Mouse (Mus musculus) gastrocnemius, adult 2 months (tissue): ENCODE results near the gene Fam172a. TPM values are rescaled to one million over a fixed set of nuclear protein-coding genes. Genes with fewer than 3 reads are reported as not detected.
A peak's percentile ranks its signal among the peaks of the same experiment; 100 is the strongest.
"Not testable (repeated sequence)": the region's sequence is repeated elsewhere in the genome, so short reads cannot be mapped to it uniquely, and the experiment has no call there.

ENCODE experiments used
- DNase-seq: peaks from one replicate; pipeline ENCODE4 v3.0.0; 2022
- H3K27ac ChIP-seq: fragments of 200-600 bp; 2 replicates; pipeline ENCODE4 v1.8.1; 2022; ENCODE audit warnings: mild to moderate bottlenecking
- H3K4me3 ChIP-seq: fragments of 200-600 bp; 2 replicates; pipeline ENCODE4 v1.8.1; 2022; ENCODE audit warnings: mild to moderate bottlenecking, moderate library complexity
- CTCF ChIP-seq: fragments of 200-600 bp; IDR thresholded peaks from 2 replicates; pipeline ENCODE4 v1.8.1; 2022; ENCODE audit warnings: antibody characterized with exemption, mild to moderate bottlenecking, moderate library complexity
- intact Hi-C: fragments of 180-260 bp; cut with DNase I; formaldehyde crosslinking; loops from one replicate; pipeline ENCODE4 v1.15.1; 2025
- long read RNA-seq, 2 experiments: library from polyadenylated mRNA; stranded (forward); transcript quantifications; one replicate each; pipeline ENCODE4 v2.0.0; 2021
- total RNA-seq, 2 experiments: library from RNA; stranded (reverse); gene quantifications; 2 replicates each; pipeline ENCODE4 v1.2.3; 2021

Fam172a gene
- total RNA-seq: 1 to 10 TPM; 7.8 to 8.7 TPM
- long read RNA-seq, experiment 1, partial matches to known transcripts: 0 of 11 reads
- long read RNA-seq, experiment 1, other reads (novel, unspliced or antisense): 8 of 11 reads
- long read RNA-seq, experiment 2, partial matches to known transcripts: 0 of 8 reads
- long read RNA-seq, experiment 2, other reads (novel, unspliced or antisense): 4 of 8 reads

DNA sequence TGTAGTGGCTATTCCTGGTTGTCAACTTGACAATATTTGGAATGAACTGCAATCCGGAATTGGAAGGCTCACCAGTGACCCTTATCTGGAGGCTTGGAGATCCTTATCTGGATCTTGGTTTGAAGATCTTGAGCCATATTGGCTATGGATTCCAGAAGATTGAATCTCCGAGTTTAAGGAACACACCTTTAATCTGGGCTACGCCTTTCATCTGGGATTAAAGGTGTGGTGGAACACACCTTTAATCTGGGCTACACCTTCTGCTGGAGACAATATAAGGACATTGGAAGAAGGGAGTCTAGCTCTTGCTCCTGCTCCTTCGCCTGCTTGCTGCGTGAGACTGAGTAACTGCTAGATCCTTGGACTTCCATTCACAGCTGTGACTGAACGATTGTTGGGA, at the start of gene Fam172a:
TSS of gene Fam172a (plus strand) at position 301 of the 400 bp plus-strand sequence.
- DNase-seq, H3K27ac ChIP-seq, intact Hi-C loops, H3K4me3 ChIP-seq: not testable (repeated sequence)

DNA sequence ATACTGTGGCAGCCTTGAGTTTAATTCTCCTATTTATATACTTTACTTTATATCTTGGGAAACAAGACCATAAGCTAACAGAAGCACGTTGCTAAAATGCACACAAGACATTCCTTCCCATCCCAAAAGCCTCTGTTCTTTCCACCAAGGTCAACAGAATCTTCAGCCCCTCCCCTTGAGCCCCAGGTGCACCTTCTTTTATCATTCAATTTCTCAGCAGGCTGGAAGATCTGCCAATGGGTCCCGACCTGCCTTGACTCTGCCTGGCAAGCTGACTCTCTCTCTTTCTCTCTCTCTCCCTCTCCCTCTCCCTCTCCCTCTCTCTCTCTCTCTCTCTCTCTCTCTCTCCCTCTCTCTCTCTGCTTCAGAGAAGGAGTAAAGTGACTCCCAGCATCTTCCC, 13.2 kb upstream of the Fam172a start:
- intact Hi-C loops: no loop called here
- no peak overlapping the region for H3K27ac ChIP-seq
- no peak for TF ChIP-seq CTCF
- DNase-seq: no peak
- no peak overlapping the region for H3K4me3 ChIP-seq

DNA sequence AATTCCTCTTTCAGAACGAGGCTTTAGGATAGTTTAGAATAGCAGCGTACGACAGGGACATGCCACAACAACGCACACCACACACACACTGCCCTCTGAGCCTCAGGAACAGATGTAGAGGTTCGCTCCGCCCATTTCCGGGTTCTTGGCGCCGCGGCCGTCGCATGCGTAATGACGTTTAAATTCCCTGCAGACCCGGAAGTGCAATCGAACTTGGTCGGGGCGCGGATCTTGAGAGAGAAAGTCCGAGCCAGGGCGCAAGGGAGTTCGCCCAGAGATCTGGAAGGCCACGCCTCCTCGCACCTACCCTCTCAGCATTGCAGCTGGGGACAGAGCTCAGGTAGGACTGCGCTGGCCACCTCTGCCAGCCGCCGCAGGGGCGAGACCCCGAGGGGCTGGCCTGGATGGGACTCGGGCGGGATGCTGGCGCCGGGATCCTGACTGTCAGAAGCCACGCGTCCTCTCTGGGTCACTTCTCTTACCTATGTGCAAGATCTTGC, 6.7 kb downstream of the Fam172a start:
- intact Hi-C loops: no loop called here
- Histone ChIP-seq H3K4me3 (peak overlapping the region; percentile 93), H3K27ac (peak overlapping the region; percentile 90)
- peak; percentile 93 for DNase-seq
- no peak for TF ChIP-seq CTCF

DNA sequence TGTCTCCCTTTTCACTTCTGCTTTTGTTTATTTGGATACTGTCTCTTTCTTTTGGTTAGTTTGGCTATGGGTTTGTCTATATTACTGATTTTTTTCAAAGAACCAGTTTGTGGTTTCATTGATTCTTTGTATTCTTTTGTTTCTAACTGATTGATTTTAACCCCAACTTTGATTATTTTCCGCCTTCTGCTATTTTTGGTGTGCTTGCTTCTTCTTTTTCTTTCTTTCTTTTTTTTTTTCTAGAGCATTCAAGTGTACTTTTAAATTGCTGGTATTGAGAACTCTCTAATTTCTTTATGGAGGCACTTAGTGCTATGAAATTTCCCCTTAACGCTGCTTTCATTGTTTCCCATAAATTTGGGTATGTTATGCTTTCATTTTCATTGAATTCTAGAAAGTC, 15.7 kb downstream of the Fam172a start:
- intact Hi-C loops: no loop called here
- no peak for TF ChIP-seq CTCF
- Histone ChIP-seq H3K27ac (no peak overlapping the region), H3K4me3 (no peak overlapping the region)
- DNase-seq: no peak

DNA sequence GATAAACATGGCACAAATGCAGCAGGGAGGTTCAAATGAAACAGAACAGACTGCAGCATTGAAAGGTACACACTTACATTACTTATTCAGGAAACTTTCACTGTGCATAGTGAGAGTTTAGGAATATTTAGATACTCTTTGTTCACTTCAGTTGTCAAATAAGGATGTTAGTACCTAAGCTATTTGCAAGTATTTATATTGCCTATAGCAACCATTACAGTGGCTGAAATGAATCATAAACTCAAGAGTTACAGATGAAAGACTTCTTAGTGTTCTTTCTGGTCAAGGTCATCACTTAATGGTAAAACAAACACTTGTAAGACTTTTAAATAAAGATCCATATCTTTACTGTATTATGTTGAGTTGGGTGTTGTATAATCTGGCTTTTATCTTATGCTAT, 41.0 kb downstream of the Fam172a start:
- DNase-seq: no peak
- no peak overlapping the region for H3K27ac ChIP-seq
- TF ChIP-seq CTCF: no peak
- intact Hi-C loops: no loop called here
- H3K4me3 ChIP-seq: no peak overlapping the region

DNA sequence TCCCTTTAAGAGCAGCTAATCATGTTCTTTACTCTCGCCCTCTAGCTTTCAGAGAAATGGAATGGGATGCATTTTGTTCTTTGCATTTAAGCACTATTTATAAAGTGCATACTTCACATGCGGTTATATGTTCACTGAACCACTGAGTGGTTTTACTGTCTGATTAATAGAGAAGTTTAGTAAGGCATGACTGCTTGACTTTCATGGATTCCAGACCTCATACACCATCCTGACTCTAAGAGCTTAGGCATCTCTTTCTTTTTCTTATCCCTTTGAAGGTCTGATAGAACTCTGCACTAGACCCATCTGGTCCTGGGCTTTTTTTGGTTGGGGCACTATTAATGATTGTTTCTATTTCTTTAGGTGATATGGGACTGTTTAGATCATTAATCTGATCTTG, 75.8 kb downstream of the Fam172a start:
- no peak overlapping the region for H3K4me3 ChIP-seq
- no peak for DNase-seq
- H3K27ac ChIP-seq: no peak overlapping the region
- no peak for TF ChIP-seq CTCF
- intact Hi-C loops: no loop called here

DNA sequence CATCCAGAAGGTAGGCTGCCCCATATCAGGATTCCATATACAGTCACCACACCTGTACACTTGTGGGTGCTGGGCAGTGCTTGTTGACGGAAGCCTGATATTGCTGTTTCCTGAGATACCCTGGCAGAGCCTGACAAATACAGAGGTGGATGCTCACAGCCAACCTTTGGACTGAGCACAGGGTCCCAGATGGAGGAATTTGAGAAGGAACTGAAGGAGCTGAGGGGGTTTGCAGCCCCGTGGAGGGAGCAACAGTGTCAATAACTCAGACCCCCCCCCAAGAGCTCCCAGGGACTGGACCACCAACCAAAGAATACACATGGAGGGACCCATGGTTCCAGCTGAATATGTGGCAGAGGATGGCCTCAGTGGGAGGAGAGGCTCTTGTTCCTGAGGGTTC, 105.5 kb downstream of the Fam172a start:
- intact Hi-C loops, DNase-seq: not testable (repeated sequence)

DNA sequence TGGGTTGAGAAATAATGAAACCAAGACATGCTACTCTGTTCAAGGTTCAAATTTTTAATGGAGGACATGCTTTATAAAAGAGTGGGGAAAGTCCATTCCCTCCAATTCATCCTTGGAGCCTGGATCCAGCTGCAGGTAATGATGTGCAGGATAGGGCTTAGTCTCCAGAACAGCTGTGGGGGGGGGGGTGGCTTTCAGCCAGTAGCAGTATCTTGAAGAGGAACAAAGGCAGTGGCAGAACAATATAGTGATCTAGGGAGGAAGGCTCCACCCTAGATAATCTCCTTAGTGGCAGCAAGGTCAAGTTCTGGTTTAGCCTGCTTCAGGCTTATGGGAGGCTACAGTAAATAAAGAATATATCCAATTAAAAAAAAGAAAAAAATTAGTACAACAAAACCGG, 108.6 kb downstream of the Fam172a start:
- H3K4me3 ChIP-seq: no peak overlapping the region
- DNase-seq: no peak
- intact Hi-C loops: no loop called here
- no peak overlapping the region for H3K27ac ChIP-seq
- no peak for TF ChIP-seq CTCF

More for the DNA sequence above, 105.5 kb downstream of the Fam172a start:
- H3K27ac ChIP-seq, H3K4me3 ChIP-seq: not testable (repeated sequence)

DNA sequence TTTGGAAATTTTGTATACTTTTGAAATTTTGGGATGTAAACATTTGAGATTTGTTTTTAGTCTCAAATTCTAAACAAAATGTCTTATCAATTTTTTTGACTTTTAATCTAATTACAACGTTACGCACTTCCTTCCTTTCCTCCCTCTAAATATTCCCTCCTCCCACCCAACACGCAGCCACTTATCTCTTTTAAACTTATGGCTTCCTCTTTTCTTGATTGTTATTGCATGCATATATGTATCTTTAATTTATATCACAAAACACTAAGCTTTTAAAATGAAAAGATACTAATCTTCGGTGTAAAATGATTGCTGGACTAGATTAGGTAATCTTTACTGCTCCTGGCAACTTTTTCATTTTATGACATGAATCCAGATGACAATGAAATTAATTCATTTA, 124.3 kb downstream of the Fam172a start:
- H3K27ac ChIP-seq: no peak overlapping the region
- no peak overlapping the region for H3K4me3 ChIP-seq
- TF ChIP-seq CTCF: no peak
- DNase-seq: no peak
- intact Hi-C loops: no loop called here

DNA sequence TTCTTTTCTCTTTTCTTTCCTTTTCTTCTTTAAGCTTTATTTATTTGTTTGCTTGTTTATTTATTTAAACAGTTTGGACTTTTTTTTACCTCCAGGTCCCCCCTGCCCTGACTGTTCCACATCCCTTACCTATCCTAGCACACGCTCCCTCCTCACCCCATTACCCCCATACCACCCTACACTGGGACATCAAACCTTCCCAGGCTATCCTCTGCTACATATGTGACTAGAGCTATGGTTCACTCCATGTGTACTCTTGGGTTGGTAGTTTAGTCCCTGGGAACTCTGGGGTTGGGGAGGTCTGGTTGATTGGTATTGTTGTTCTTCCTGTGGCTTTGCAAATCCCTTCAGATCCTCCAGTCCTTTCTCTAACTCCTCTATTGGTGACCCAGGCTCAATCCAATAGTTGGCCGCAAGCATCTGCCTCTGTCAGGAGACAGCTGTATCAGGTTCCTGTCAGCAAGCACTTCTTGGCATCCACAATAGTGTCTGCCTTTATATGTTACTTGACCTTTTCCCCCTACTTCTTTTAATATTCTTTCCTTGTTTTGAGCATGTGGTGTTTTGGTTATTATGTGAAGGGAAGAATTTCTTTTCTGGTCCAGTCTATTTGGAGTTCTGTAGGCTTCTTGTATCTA, 141.3 kb downstream of the Fam172a start:
- no peak overlapping the region for H3K27ac ChIP-seq
- no peak overlapping the region for H3K4me3 ChIP-seq
- no peak for DNase-seq
- TF ChIP-seq CTCF: no peak
- intact Hi-C loops: no loop called here

DNA sequence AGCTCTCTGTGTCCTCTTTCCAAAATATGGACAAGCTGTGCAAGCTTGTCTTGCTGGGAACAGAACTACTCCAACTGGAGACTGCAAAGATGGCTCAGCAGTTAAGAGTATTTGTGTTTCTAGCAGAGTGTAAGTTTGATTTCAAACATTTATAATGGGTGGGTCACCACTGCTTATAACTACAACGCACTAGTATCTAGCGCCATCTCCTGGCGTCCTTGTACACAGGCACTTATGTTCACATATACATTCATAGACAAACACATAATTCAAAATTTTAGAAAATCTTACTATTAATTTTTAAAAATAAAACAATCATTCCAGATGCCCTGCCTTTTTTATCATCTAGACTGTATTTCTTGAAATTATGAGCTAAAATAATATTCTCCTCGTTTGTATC, 147.0 kb downstream of the Fam172a start:
- TF ChIP-seq CTCF: peak; percentile 25; the same call in 1 of the 2 replicates

DNA sequence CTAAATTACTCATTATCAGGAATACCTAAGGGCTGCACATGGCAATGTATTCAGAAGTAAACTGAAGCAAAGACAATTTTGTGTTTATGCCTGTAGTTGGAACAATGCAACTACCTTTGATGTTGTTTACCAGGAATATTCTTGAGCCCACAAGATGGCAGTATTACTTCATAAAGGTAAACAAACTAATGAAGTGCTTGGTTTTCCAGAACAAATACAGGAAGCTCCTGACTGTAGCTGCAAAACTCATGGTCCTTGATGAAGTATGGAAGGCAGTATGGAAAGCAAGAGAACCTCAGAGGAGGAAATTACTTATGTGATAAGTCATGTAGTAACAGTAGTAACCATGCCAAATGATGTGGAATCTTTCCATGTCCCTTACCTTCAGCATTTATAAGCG, 163.0 kb downstream of the Fam172a start:
- no peak for DNase-seq
- intact Hi-C loops: loop anchor here (10.0 kb wide), 1 partner anchor 340 kb away; no protein-coding TSS in a partner anchor
- TF ChIP-seq CTCF: peak; percentile 53
- Histone ChIP-seq H3K27ac (no peak overlapping the region), H3K4me3 (no peak overlapping the region)

More for the DNA sequence above, 147.0 kb downstream of the Fam172a start:
- H3K27ac ChIP-seq: no peak overlapping the region
- no peak overlapping the region for H3K4me3 ChIP-seq
- DNase-seq: no peak
- intact Hi-C loops: no loop called here

DNA sequence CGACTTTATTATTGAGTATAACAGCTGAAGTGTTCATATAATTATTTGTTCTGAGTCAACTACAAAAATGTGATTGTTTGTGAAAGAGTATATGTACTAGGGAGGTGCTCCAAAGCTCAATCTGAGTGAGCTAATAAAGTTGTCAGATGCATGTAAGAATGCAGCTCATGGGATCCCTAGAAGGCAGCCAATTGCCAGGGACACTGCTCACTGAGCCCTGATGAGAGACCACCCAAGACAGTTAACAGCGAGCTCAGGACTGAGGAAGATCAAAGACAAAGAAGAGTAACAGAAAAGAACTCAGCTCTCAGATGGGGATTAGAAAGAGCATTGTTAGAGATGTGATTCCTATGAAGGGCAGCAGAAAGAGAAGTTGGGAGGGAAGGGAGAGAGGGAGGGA, 166.5 kb downstream of the Fam172a start:
- no peak overlapping the region for H3K27ac ChIP-seq
- H3K4me3 ChIP-seq: no peak overlapping the region
- intact Hi-C loops: loop anchor here (10.0 kb wide), 1 partner anchor 336 kb away; no protein-coding TSS in a partner anchor
- TF ChIP-seq CTCF: no peak
- DNase-seq: no peak

DNA sequence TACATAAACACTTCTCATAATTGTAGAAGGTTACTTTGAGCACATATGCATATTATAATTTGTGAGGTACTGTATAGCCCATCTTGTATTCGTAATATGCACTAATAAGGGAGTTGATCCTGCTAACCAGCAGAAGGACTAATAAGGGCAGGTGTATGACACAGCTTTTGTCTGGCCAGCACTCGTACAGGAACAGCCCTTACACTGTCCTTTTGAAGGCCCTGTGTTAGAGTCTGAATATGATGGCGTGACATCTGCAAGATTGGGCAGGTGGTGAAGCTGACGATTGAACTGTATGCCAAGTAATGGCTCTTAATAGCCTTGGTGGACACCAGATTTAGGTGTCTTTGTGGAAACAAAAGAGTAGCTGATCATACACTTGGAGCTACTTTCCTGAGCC, 176.3 kb downstream of the Fam172a start:
- intact Hi-C loops: no loop called here
- DNase-seq: no peak
- no peak overlapping the region for H3K4me3 ChIP-seq
- no peak overlapping the region for H3K27ac ChIP-seq
- no peak for TF ChIP-seq CTCF
